Mouse (Mus musculus) embryo, embryonic 11 days (tissue): Measurements from ENCODE around the gene Clip1.

Experiments used
- DNase-seq: peaks from one replicate; pipeline ENCODE4 v3.0.0-alpha.2; 2015

The Clip1 gene

GRCm38 (mm10) chr5:123670800-123671472 lies 13.5 kb downstream of the Clip1 start:
- peak; percentile 42 for DNase-seq

GRCm38 (mm10) chr5:123669991-123670799 lies 14.2 kb downstream of the Clip1 start:
- DNase-seq, result no peak

GRCm38 (mm10) chr5:123667915-123668314 lies 16.5 kb downstream of the Clip1 start:
- DNase-seq, result no peak

GRCm38 (mm10) chr5:123665956-123666355 lies 18.5 kb downstream of the Clip1 start:
- no peak for DNase-seq

- DNase-seq, result no peak
These were observed 20.1 kb downstream of the Clip1 start for GRCm38 (mm10) chr5:123664329-123664728.

- DNase-seq, result no peak
These were observed 22.4 kb downstream of the Clip1 start for GRCm38 (mm10) chr5:123662059-123662458.

GRCm38 (mm10) chr5:123661602-123662001 lies 22.8 kb downstream of the Clip1 start:
- no peak for DNase-seq

GRCm38 (mm10) chr5:123657651-123658050 lies 26.8 kb downstream of the Clip1 start:
- no peak for DNase-seq

GRCm38 (mm10) chr5:123654937-123655336 lies 29.5 kb downstream of the Clip1 start:
- no peak for DNase-seq

GRCm38 (mm10) chr5:123653287-123653801 lies 31.1 kb downstream of the Clip1 start:
- DNase-seq, result no peak

- DNase-seq, result no peak
These were observed 33.6 kb downstream of the Clip1 start for GRCm38 (mm10) chr5:123650825-123651224.

- DNase-seq, result no peak
These were observed 42.0 kb downstream of the Clip1 start for GRCm38 (mm10) chr5:123642401-123642800.

GRCm38 (mm10) chr5:123641259-123641900 lies 43.0 kb downstream of the Clip1 start:
- DNase-seq, result no peak

- no peak for DNase-seq
These were observed 44.2 kb downstream of the Clip1 start for GRCm38 (mm10) chr5:123640181-123640580.

- DNase-seq, result no peak
These were observed 53.2 kb downstream of the Clip1 start for GRCm38 (mm10) chr5:123631210-123631609.

GRCm38 (mm10) chr5:123626631-123627030 lies 57.8 kb downstream of the Clip1 start:
- DNase-seq, result peak; percentile 72

GRCm38 (mm10) chr5:123622421-123622820 lies 62.0 kb downstream of the Clip1 start:
- DNase-seq, result peak; percentile 29

- DNase-seq, result peak; percentile 25
These were observed 65.9 kb downstream of the Clip1 start for GRCm38 (mm10) chr5:123618558-123618957.

- DNase-seq, result no peak
These were observed 70.2 kb downstream of the Clip1 start for GRCm38 (mm10) chr5:123614246-123614645.

GRCm38 (mm10) chr5:123609843-123610242 lies 74.6 kb downstream of the Clip1 start:
- peak; percentile 82 for DNase-seq

GRCm38 (mm10) chr5:123609416-123609815 lies 75.0 kb downstream of the Clip1 start:
- no peak for DNase-seq

- DNase-seq, result no peak
These were observed 77.2 kb downstream of the Clip1 start for GRCm38 (mm10) chr5:123607211-123607669.

- DNase-seq, result peak; percentile 23
These were observed 80.9 kb downstream of the Clip1 start for GRCm38 (mm10) chr5:123603496-123603895.
